Mouse (Mus musculus) embryonic facial prominence, embryonic 14.5 days (tissue): ENCODE results near the gene Sv2c. TPM values are rescaled to one million over a fixed set of nuclear protein-coding genes. Genes with fewer than 3 reads are reported as not detected.
"Not testable (repeated sequence)": the region's sequence is repeated elsewhere in the genome, so short reads cannot be mapped to it uniquely, and the experiment has no call there.

Experiments used
- ATAC-seq: fragments of 200-750 bp; cut with Nextera tagmentation; 2 replicates; pipeline ENCODE4 v1.8.0; 2017; ENCODE audit warnings: low read depth, moderate number of reproducible peaks, moderate TSS enrichment
- DNase-seq: peaks from one replicate; pipeline ENCODE4 v3.0.0-alpha.2; 2015; ENCODE audit warnings: low spot score
- H3K27ac ChIP-seq: fragments of 300-500 bp; sonication (generic); replicated peaks from 2 replicates; pipeline ENCODE4 v1.5.1; 2014; ENCODE audit warnings: low read depth, mild to moderate bottlenecking, low read length, moderate library complexity
- H3K27me3 ChIP-seq: fragments of 300-500 bp; sonication (generic); replicated peaks from 2 replicates; pipeline ENCODE4 v1.6.1; 2014; ENCODE audit warnings: low read length; ENCODE audit not compliant: control insufficient read depth, insufficient read depth
- H3K36me3 ChIP-seq: fragments of 300-500 bp; sonication (generic); 2 replicates; pipeline ENCODE4 v1.6.1; 2014; ENCODE audit warnings: low read length, mixed read lengths; ENCODE audit not compliant: control insufficient read depth, insufficient read depth
- H3K4me1 ChIP-seq: fragments of 300-500 bp; sonication (generic); 2 replicates; pipeline ENCODE4 v1.6.1; 2014; ENCODE audit warnings: antibody characterized with exemption, low read length; ENCODE audit not compliant: control insufficient read depth, insufficient read depth
- H3K4me2 ChIP-seq: fragments of 300-500 bp; sonication (generic); 2 replicates; pipeline ENCODE4 v1.6.1; 2014; ENCODE audit warnings: low read depth, mild to moderate bottlenecking, low read length, moderate library complexity, mixed read lengths
- H3K4me3 ChIP-seq: fragments of 300-500 bp; sonication (generic); 2 replicates; pipeline ENCODE4 v1.5.1; 2014; ENCODE audit warnings: low read depth, mild to moderate bottlenecking, low read length
- H3K9ac ChIP-seq: fragments of 300-500 bp; sonication (generic); 2 replicates; pipeline ENCODE4 v1.6.1; 2014; ENCODE audit warnings: low read depth, mild to moderate bottlenecking, low read length, moderate library complexity, mixed read lengths
- H3K9me3 ChIP-seq: fragments of 300-500 bp; sonication (generic); 2 replicates; pipeline ENCODE4 v1.6.1; 2016; ENCODE audit warnings: low read length; ENCODE audit not compliant: control insufficient read depth
- WGBS: fragments of 180-500 bp; shearing (Covaris S2); extraction: QIAGEN DNeasy Blood & Tissue Kit; methylation state at CpG from one replicate; pipeline ENCODE4 v1.1.7; 2014; 5-methylcytosine and 5-hydroxymethylcytosine counted together
- polyA plus RNA-seq: library from polyadenylated mRNA; unstranded; fragments of >200 nt; fragmentation: Nextera tagmentation; extraction: Ambion mirVana; gene quantifications from 2 replicates; pipeline ENCODE4 v1.2.1, GENCODE M21; 2014

Gene Sv2c
- polyA plus RNA-seq, 1 experiment from 2014 or later = 5.6 TPM

- Histone ChIP-seq H3K36me3 (no peaks in the 10 kb centered on the region), H3K9ac (no peak overlapping the region), H3K4me3 (no peak overlapping the region), H3K27ac (no peak overlapping the region), H3K4me1 (no peaks in the 10 kb centered on the region), H3K27me3 (no peaks in the 10 kb centered on the region), H3K4me2 (no peak overlapping the region), H3K9me3 (no peaks in the 10 kb centered on the region)
- no peak for DNase-seq
- ATAC-seq = no peak
- WGBS = 67% methylated on average over 4 of the region's 4 CpGs
Observed at GRCm38 (mm10) chr13:96090929-96091328, 41.4 kb downstream of the Sv2c start.

- H3K9ac ChIP-seq = no peak overlapping the region
- no peaks in the 10 kb centered on the region for H3K27me3 ChIP-seq
- H3K9me3 ChIP-seq = no peaks in the 10 kb centered on the region
- 86% methylated on average over 7 of the region's 7 CpGs for WGBS
- H3K36me3 ChIP-seq = no peaks in the 10 kb centered on the region
- H3K4me1 ChIP-seq = no peaks in the 10 kb centered on the region
- H3K27ac ChIP-seq = no peak overlapping the region
- H3K4me2 ChIP-seq = no peak overlapping the region
- no peak overlapping the region for H3K4me3 ChIP-seq
- DNase-seq (no peak), ATAC-seq (no peak)
Observed at GRCm38 (mm10) chr13:96085581-96086302, 46.6 kb downstream of the Sv2c start.

- not testable (repeated sequence) for H3K4me3 ChIP-seq, H3K4me2 ChIP-seq, DNase-seq, H3K36me3 ChIP-seq, H3K27me3 ChIP-seq, ATAC-seq, H3K9me3 ChIP-seq, H3K9ac ChIP-seq, H3K27ac ChIP-seq, H3K4me1 ChIP-seq
- 83% methylated on average over 1 of the region's 1 CpGs for WGBS
Observed at GRCm38 (mm10) chr13:96081754-96082153, 50.6 kb downstream of the Sv2c start, which contains the start of gene Gm17190. TSS of gene Gm17190 (plus strand) at chr13:96082054.

- DNase-seq, H3K9ac ChIP-seq, H3K36me3 ChIP-seq, H3K27me3 ChIP-seq, H3K4me3 ChIP-seq, ATAC-seq, H3K4me1 ChIP-seq, H3K4me2 ChIP-seq, H3K9me3 ChIP-seq, H3K27ac ChIP-seq: not testable (repeated sequence)
- WGBS = 85% methylated on average over 3 of the region's 3 CpGs
Observed at GRCm38 (mm10) chr13:96081276-96081675, 51.1 kb downstream of the Sv2c start, which contains the start of gene Gm20075. TSS of gene Gm20075 (minus strand) at chr13:96081376.

GRCm38 (mm10) chr13:96073555-96073954 is 58.8 kb downstream of the Sv2c start:
- H3K4me2 ChIP-seq = no peak overlapping the region
- peaks cover 7% of the 10 kb centered on the region; the same call in 1 of the 2 replicates for H3K4me1 ChIP-seq
- 58% methylated on average over 8 of the region's 8 CpGs for WGBS
- DNase-seq (no peak), ATAC-seq (no peak)
- no peak overlapping the region for H3K4me3 ChIP-seq
- no peaks in the 10 kb centered on the region for H3K9me3 ChIP-seq
- H3K9ac ChIP-seq = no peak overlapping the region
- H3K27ac ChIP-seq = no peak overlapping the region
- H3K27me3 ChIP-seq = no peaks in the 10 kb centered on the region
- H3K36me3 ChIP-seq = no peaks in the 10 kb centered on the region

- no peaks in the 10 kb centered on the region for H3K36me3 ChIP-seq
- H3K27me3 ChIP-seq = no peaks in the 10 kb centered on the region
- H3K4me3 ChIP-seq = no peak overlapping the region
- 66% methylated on average over 3 of the region's 3 CpGs for WGBS
- H3K4me2 ChIP-seq = no peak overlapping the region
- ATAC-seq (no peak), DNase-seq (no peak)
- no peak overlapping the region for H3K27ac ChIP-seq
- H3K4me1 ChIP-seq = no peaks in the 10 kb centered on the region
- H3K9me3 ChIP-seq = no peaks in the 10 kb centered on the region
- no peak overlapping the region for H3K9ac ChIP-seq
Observed at GRCm38 (mm10) chr13:96052755-96053154, 79.6 kb downstream of the Sv2c start.

- Histone ChIP-seq H3K27ac (no peak overlapping the region), H3K4me2 (no peak overlapping the region), H3K4me1 (no peaks in the 10 kb centered on the region), H3K9ac (no peak overlapping the region), H3K27me3 (no peaks in the 10 kb centered on the region), H3K9me3 (no peaks in the 10 kb centered on the region), H3K4me3 (no peak overlapping the region), H3K36me3 (no peaks in the 10 kb centered on the region)
- ATAC-seq = no peak
- 73% methylated on average over 5 of the region's 5 CpGs for WGBS
- no peak for DNase-seq
Observed at GRCm38 (mm10) chr13:96045396-96045795, 87.0 kb downstream of the Sv2c start.

GRCm38 (mm10) chr13:96040275-96041042 is 91.9 kb downstream of the Sv2c start:
- DNase-seq = no peak
- Histone ChIP-seq H3K4me3 (no peak overlapping the region), H3K4me2 (no peak overlapping the region), H3K9me3 (no peaks in the 10 kb centered on the region), H3K27ac (no peak overlapping the region), H3K4me1 (no peaks in the 10 kb centered on the region), H3K36me3 (no peaks in the 10 kb centered on the region), H3K27me3 (no peaks in the 10 kb centered on the region), H3K9ac (no peak overlapping the region)
- WGBS = 78% methylated on average over 11 of the region's 11 CpGs
- no peak for ATAC-seq
